Mouse (Mus musculus): Measurements from ENCODE around the gene Fcho1.

DNA sequence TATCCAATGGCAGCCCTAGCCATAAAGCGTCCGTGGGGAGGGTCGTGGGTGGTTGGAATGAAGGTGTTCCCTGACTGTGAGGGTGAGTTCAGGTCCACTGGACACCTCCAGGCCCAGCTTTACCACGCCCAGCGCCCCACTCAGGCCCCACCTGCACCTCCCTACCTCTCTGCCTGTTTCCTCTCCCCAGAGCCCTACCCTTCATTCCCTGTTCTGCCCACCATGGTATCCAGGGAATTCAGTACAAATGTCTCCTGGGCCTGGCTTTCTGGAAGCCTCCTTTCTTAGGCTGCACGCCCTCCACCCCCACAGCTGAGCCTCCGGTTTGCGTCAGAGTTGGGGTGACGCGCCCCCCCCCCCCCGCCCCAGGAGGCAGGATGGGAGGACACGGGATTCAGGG lies 55.3 kb downstream of the Fcho1 start:
- TF ChIP-seq CTCF (IDR thresholded peaks at IDR 0.05; ENCODE audit: low read depth, low read length), result no peak
- no peak for TF ChIP-seq POLR2AphosphoS5 (IDR thresholded peaks at IDR 0.05; ENCODE audit: insufficient replicate concordance, low read depth, low read length)

Data from G1E (cell line).